Mouse (Mus musculus) kidney, adult 2 months (tissue): ENCODE data around the gene Gli3.

Experiments
- CTCF ChIP-seq: fragments of 200-500 bp; conservative IDR thresholded peaks from 2 replicates; pipeline ENCODE4 v1.5.1; 2011; ENCODE audit warnings: low read depth, mild to moderate bottlenecking, control low read depth, low read length, moderate library complexity, mixed read lengths; ENCODE audit not compliant: insufficient read depth, insufficient read length
- POLR2A ChIP-seq: fragments of 200-500 bp; IDR thresholded peaks from one replicate; pipeline ENCODE4 v1.6.1; 2011; ENCODE audit warnings: low read depth, low read length, control low read depth

GRCm38 (mm10) chr13:15688826-15689501 is 225.9 kb downstream of the Gli3 start:
- TF ChIP-seq POLR2A (no peak), CTCF (no peak)
